Mouse (Mus musculus): ENCODE measurements at regions not wholly inside any gene's neighbourhood (a gene's known extent, or its start where the extent isn't known, plus 50 kb on each side); places are given as distances from the start of the nearest gene placed in this dataset.

- no peak for DNase-seq (ENCODE audit: low read depth, low spot score)
Measured at GRCm38 (mm10) chr5:119387261-119387660, 283.2 kb upstream of the Tbx3 start.

GRCm38 (mm10) chr5:119388841-119389240 is 281.6 kb upstream of the Tbx3 start:
- no peak for DNase-seq (ENCODE audit: low read depth, low spot score)

DNA sequence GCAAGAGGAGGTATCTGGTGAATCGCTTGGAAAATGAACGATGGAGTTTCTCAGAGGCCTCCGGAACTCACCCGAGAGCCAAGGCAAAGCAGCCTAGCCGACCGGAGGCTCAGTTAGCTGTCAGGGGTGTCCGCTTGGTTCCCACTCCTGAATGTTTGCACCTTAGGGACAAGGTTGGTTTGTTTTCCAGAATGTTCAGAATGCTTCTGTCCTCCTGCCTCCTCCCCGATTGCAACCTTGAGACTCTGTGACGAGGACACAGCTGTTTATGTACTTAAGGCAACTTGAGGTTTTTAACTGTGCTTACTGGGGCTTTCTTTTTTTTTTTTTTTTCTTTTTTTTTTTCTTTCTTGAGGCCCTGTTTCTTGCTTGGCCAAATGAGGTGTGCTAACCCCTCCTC is 281.1 kb upstream of the Tbx3 start:
- DNase-seq (ENCODE audit: low read depth, low spot score): peak; percentile 26

DNA sequence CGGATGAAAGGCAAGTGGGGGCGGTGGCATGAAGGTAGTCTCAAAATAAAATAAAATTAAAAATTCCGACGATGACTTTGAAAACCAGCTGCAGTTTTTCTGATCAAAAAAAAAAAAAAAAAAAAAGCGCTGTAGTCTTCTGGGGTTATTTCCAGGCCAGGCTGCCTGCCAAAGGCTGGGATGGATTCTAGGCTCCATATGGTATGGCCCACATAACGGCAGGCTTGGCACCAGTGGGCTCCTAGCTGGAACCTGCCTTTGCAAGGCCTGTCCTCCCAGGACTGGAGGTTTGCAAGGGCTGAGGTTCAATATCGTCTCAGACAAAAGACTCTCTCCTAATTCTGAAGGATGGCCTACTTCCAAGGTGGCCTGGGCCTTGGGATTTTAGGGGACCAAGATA is 280.6 kb upstream of the Tbx3 start:
- DNase-seq (ENCODE audit: low read depth, low spot score): no peak

DNA sequence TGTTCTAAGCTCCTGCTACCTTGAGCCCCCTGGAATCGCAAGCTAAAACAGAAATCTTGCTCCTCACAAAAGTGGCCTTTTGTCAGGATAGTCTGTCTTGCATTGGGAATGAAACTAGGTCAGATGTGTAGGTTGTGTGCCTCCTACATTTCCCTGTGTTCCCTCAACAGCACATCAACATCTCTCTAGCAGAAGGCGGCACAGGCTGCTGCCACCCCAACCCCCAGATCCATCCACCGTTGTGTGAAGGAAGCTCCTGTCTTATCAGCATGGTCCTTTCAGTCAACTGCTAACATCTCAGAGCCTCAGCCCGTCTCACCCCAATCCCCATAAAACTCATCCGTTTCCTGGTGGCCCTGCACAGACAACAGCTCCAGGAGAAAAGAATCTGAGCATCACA is 272.0 kb upstream of the Tbx3 start:
- no peak for DNase-seq (ENCODE audit: low read depth, low spot score)

- DNase-seq (ENCODE audit: low read depth, low spot score): no peak
Measured at GRCm38 (mm10) chr5:119400223-119400935, 270.1 kb upstream of the Tbx3 start.

DNA sequence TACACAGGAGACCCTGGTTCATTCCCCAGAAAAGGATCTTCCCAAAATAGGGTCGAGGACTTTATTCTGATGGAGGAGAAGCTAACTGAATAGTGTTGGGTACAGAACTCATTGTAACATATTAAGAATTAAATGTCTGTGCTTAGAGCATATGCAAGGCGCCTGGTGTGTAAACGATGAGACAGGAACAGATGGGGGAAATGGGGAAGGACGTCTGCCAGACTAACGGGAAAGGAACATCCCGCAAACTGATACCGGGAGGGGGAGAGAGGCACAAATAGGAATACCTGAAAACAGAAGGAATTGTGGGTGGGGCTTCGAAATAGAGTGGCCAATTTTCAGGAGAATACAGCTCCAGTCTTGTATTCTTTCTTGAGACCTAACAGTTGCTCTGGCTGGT is 268.6 kb upstream of the Tbx3 start:
- DNase-seq (ENCODE audit: low read depth, low spot score): no peak

GRCm38 (mm10) chr5:119402651-119403050 is 267.8 kb upstream of the Tbx3 start:
- DNase-seq (ENCODE audit: low read depth, low spot score): no peak

GRCm38 (mm10) chr5:119410966-119411365 is 259.5 kb upstream of the Tbx3 start:
- DNase-seq (ENCODE audit: low read depth, low spot score): no peak

DNA sequence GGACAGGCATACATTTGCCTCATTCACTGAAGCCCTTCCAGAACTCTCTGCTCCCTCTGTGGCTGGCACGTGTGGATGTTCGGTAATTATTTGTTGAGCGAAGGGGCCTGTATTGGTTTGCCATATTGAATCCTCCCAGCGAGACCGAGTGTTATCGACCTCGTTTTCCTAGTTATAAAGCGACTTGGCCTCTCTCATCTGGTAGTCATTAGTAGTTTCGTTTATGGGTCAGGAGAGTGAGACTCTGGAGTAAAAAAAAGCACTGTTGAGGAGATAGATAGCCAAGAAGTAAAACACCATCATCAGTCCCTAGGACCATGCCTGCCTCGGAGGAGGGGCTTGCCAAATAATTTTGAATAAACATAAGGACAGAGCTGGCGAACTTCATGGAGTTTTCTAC is 254.6 kb upstream of the Tbx3 start:
- DNase-seq (ENCODE audit: low read depth, low spot score): peak; percentile 9

GRCm38 (mm10) chr5:119418486-119418885 is 252.0 kb upstream of the Tbx3 start:
- no peak for DNase-seq (ENCODE audit: low read depth, low spot score)

- peak; percentile 27 for DNase-seq (ENCODE audit: low read depth, low spot score)
Measured at GRCm38 (mm10) chr5:119427511-119428019, 242.9 kb upstream of the Tbx3 start.

GRCm38 (mm10) chr5:119431271-119431756 is 239.2 kb upstream of the Tbx3 start:
- no peak for DNase-seq (ENCODE audit: low read depth, low spot score)

- no peak for DNase-seq (ENCODE audit: low read depth, low spot score)
Measured at GRCm38 (mm10) chr5:119434572-119434971, 235.9 kb upstream of the Tbx3 start.

- no peak for DNase-seq (ENCODE audit: low read depth, low spot score)
Measured at GRCm38 (mm10) chr5:119448494-119448893, 222.0 kb upstream of the Tbx3 start.

DNA sequence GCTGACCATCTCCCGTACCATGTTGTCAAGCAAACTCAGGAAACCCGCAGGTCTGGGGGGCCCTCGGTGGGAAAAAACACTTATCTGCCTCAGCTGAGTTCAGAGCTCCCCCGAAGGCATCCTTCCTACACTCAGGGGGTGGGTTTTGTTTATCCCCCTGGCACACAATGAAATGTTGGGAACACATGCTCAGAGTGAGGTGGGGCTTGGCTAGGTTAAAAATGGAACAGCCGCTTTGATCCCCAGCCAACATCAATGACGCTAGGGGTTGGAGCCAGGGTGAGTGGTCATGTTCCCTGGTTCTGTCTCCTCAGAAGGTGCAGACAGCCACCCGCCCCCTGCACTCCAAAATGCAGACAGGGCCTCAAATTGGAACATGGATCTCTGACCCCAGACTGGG is 221.3 kb upstream of the Tbx3 start:
- no peak for DNase-seq (ENCODE audit: low read depth, low spot score)

DNA sequence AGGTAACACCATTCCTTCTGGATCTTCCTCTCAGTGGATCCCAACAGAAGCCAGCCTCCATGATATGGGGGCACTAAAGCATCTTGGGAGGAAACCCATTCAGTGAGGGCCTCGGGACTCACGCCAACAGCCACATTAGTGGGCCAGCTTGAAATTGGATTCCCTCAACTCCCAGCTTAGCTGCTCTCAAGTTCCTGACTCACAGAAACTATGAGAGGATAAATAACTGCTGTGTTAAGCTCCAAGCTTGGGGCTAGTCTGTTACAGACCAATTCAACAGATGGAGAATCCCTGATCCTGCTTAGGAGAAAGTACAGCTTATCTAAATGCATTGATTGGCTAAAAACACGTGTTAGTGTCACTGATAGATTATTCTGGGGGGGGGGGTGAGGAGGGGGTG is 210.7 kb upstream of the Tbx3 start:
- no peak for DNase-seq (ENCODE audit: low read depth, low spot score)

DNA sequence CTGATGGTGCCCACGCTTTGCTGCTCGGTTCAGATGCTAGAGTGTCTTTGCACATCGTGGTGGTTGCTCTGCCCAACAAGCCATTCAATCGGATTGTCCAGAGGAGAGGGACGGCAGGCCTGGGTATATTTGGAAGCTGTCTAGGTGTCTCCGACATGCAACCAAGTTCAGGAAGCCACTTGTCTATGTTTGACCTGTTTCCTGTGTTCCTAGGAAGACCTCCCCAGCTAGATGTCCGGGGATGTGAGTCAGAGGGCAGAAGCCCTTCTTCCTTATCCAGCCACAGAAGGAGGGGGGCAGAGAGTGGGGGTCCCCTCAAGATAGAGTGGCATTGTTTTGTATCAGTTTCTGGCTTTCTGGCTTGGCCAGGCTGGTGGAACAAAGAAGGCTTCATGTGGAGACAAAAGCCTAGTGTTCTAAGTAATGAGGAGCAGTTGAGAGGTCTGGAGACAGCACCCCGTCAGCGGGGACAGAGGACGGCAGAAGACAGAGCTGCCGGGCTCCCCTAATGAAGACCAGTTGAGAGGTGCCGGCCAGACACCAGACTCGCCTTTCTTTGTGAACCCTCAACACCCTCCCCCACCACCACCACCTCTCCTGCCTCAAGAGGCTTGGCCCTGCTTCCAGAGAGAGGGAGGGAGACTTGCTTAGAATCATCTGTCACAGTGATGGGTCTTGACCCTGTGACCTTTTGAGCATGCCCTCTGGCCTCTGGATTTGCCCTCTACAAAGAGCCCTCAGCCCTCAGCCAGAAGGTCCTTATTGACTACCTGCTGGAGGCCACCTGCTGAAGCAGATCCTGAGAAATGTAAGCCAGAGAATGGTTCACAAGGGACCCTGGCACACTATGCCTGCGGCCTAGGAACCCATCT is 207.6 kb upstream of the Tbx3 start:
- no peak for DNase-seq (ENCODE audit: low read depth, low spot score)

- DNase-seq (ENCODE audit: low read depth, low spot score): no peak
Measured at GRCm38 (mm10) chr5:119464553-119464952, 205.9 kb upstream of the Tbx3 start.

DNA sequence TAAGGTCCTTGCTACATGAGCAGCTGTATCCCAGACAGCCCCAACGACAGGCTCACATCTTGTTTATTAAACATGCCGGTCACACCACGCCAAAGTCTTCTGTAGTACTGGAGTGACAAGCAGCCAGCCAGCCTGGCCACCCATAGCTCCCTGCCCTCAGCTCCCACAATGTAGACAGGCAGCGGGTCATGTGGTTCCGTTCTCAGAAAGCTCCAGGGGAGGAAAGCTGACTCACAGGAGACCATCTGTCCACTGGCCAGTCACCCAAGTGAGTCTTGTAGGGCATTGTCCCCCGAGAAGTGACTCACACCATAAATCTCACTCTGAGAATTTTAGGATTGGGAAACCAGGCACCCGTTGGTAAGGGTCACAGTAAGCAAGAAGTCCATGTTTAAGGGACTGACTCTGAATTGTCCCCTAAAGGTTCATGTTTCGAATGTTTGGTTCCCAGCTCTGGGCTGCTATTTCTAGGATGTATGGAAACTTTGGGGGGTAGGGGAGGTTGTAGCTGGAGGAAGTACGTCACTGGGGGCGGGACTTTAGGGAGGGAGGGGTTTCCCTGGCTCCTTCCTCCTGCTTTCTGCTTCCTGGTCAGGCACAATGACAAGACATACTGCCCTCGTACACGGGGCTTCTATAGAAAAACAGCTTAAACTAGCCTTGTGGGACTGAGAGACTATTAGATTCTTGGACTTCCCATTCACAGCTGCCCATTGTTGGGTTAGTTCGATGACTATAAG is 203.0 kb upstream of the Tbx3 start:
- DNase-seq (ENCODE audit: low read depth, low spot score): no peak

- DNase-seq (ENCODE audit: low read depth, low spot score): peak; percentile 25
Measured at GRCm38 (mm10) chr5:119477926-119478325, 192.5 kb upstream of the Tbx3 start.

- no peak for DNase-seq (ENCODE audit: low read depth, low spot score)
Measured at GRCm38 (mm10) chr5:119478331-119478730, 192.1 kb upstream of the Tbx3 start.

Measured in skeletal muscle tissue, adult 2 months (tissue).